Mouse (Mus musculus): ENCODE results near the gene Pdcd1lg2. TPM values are rescaled to one million over a fixed set of nuclear protein-coding genes. Genes with fewer than 3 reads are reported as not detected.

Gene Pdcd1lg2
- total RNA-seq (2023) = 10 to 100 TPM in 1 of 2 experiments, 1 to 10 TPM in 1; 8.6 to 11.3 TPM

DNA sequence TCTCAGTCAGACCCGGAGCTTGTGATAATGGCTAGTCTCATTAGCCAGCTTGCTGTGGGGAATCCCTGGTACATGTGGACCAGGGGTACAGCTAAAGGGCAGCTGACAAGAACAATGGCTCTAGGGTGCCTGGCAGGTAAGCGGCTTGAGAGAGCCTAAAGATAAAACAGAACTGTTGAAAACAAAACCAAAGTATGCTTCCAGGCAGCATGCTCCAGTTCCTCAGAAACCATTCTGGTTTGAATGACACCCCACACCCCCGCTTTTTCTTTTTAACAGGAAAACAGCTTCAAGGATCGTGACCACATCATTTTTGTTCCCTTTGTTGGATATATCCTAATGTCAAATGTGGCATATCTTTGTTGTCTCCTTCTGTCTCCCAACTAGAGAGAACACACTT, at the start of gene Pdcd1lg2:
TSS of gene Pdcd1lg2 (plus strand) at position 301 of the 400 bp plus-strand sequence.

DNA sequence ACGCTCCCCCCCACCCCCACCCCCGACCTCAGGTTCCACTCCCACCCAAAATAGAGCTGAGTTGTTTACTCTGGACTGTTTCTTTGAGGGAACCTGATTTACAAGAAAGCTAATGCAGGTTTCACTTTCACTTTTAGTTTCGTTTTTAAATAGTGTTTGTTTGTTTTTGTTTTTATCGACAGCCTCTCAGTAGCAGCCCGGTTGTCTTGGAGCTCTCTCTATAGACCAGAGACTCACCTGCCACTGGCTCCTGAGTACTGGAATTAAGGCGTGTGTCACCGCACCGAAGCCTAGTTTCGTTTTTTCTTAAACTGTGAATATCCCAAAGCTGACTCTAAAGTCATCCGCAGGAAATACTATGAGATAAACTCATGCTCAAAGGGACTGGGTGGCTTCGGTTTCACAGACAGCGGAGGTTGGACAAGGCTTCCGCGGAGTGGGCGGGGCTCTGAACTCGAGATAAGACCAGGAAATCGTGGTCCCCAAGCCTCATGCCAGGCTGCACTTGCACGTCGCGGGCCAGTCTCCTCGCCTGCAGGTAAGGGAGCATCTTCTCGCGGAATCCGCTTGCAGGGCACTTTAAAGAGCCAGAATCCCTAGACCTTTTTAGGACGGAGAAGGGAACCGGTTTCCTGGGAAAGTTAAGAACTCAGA, 43.6 kb upstream of the Pdcd1lg2 start, which contains the start of the genes Plgrkt and Cd274:
TSS of gene Plgrkt (minus strand) at position 422 of the 654 bp plus-strand sequence.
TSS of gene Cd274 (plus strand) at position 487 of the 654 bp plus-strand sequence.

Other genes starting within 250 kb of the Pdcd1lg2 start
- 10 to 100 TPM; 66.5 to 78.9 TPM for gene Jak2, start 159.1 kb upstream of the Pdcd1lg2 start, total RNA-seq (2023)
- 1 to 10 TPM; 1.3 to 2.2 TPM for gene Insl6, start 85.6 kb upstream of the Pdcd1lg2 start, total RNA-seq (2023)
- gene Rln1, start 76.2 kb upstream of the Pdcd1lg2 start, total RNA-seq (2023) = not detected
- 10 to 100 TPM; 68.6 to 78.6 TPM for gene Plgrkt, start 43.5 kb upstream of the Pdcd1lg2 start, total RNA-seq (2023)
- 10 to 100 TPM; 43.3 to 46.0 TPM for gene Cd274, start 43.5 kb upstream of the Pdcd1lg2 start, total RNA-seq (2023)
- 10 to 100 TPM; 46.8 to 49.5 TPM for gene Ric1, start 111.4 kb downstream of the Pdcd1lg2 start, total RNA-seq (2023)
- gene Ermp1, start 237.5 kb downstream of the Pdcd1lg2 start, total RNA-seq (2023) = 10 to 100 TPM; 31.7 to 36.5 TPM

Data from monocyte, adult 59 days (primary cell).